21 mouse cellular contexts compared by ENCODE assay signal in the genomic region with DNA sequence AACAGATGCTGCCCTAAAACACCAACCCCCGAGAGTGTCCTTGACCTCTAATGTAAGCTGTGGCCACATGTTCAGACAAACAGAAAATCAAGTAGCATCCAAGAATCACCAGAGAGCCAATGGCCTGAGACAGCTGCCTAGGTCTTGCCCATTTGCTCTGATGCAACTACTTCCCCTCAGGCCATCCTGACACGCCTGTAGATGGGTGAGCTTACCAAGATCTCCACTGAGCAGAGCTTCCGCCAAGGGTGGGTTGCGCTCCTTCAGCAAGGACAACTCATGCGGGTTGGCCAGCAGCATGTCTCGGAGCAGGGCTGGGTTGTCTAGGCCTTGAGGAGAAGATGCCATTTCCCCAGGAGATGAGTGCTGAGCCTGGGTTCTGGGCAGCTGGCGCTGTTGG. TPM values are rescaled to one million over a fixed set of nuclear protein-coding genes. Genes with fewer than 3 reads are reported as not detected.
DNase-seq lines count a peak whose midpoint lies in the region; ATAC-seq and TF ChIP-seq lines count a peak whose summit lies in the region.
"Had no signal": no experiment of that assay in that cellular context is flagged by ENCODE, and none has a peak within 500 bp of the region (broad histone marks: within the 10 kb centered on the region; RNA-seq: fewer than 3 reads in every experiment).

No protein-coding gene starts in this region.

- no peak overlapping the region for H3K4me2 ChIP-seq in liver, embryonic 15.5 days
- no peak overlapping the region for H3K4me2 ChIP-seq in liver, postnatal 0 days (ENCODE audit: low read depth, low read length)
- H3K4me2 ChIP-seq: embryonic facial prominence, embryonic 13.5 days; heart, embryonic 12.5 days; hindbrain, embryonic 14.5 days had no signal

- TF ChIP-seq EP300 in liver, postnatal 0 days (IDR thresholded peaks at IDR 0.05; ENCODE audit: low read depth) = no peak

- no peak for TF ChIP-seq CTCF in liver, postnatal 0 days (IDR thresholded peaks at IDR 0.05; ENCODE audit: low read depth)

- H3K4me1 ChIP-seq in liver, embryonic 15.5 days (replicated peaks) = peaks cover 5% of the 10 kb centered on the region; the same call in 1 of the 2 replicates
- H3K4me1 ChIP-seq in liver, postnatal 0 days (ENCODE audit: insufficient read depth) = peaks cover 11% of the 10 kb centered on the region
- H3K4me1 ChIP-seq: embryonic facial prominence, embryonic 13.5 days; forebrain, embryonic 10.5 days; heart, embryonic 12.5 days had no signal

- 80% methylated on average over 7 of the region's 7 CpGs for WGBS in liver, embryonic 15.5 days (ENCODE audit: insufficient replicate concordance)
- 79% methylated on average over 7 of the region's 7 CpGs for WGBS in liver, postnatal 0 days (ENCODE audit: insufficient replicate concordance)

- peaks cover 100% of the 10 kb centered on the region for H3K36me3 ChIP-seq in liver, embryonic 15.5 days (replicated peaks)
- H3K36me3 ChIP-seq in liver, postnatal 0 days (replicated peaks; ENCODE audit: insufficient read depth, low read length) = peaks cover 94% of the 10 kb centered on the region

- H3K9ac ChIP-seq in liver, embryonic 15.5 days = no peak overlapping the region
- no peak overlapping the region for H3K9ac ChIP-seq in liver, postnatal 0 days (replicated peaks)
- H3K9ac ChIP-seq: embryonic facial prominence, embryonic 13.5 days; heart, embryonic 12.5 days; hindbrain, embryonic 14.5 days had no signal

- peak; percentile 6; the same call in 1 of the 2 replicates for ATAC-seq in liver, embryonic 15.5 days (ENCODE audit: insufficient read depth)
- ATAC-seq in liver, postnatal 0 days = peak; percentile 25; the same call in 1 of the 2 replicates
- ATAC-seq: forebrain, embryonic 14.5 days had no signal

- H3K27ac ChIP-seq in liver, embryonic 15.5 days (replicated peaks) = no peak overlapping the region
- no peak overlapping the region for H3K27ac ChIP-seq in liver, postnatal 0 days (ENCODE audit: low read depth)
- H3K27ac ChIP-seq: embryonic facial prominence, embryonic 13.5 days; forebrain, embryonic 10.5 days; hindbrain, embryonic 14.5 days had no signal

- H3K9me3 ChIP-seq in liver, embryonic 15.5 days (replicated peaks) = no peaks in the 10 kb centered on the region
- no peaks in the 10 kb centered on the region for H3K9me3 ChIP-seq in liver, postnatal 0 days (ENCODE audit: low read length)
- H3K9me3 ChIP-seq: embryonic facial prominence, embryonic 13.5 days; forebrain, embryonic 10.5 days; heart, embryonic 12.5 days had no signal

- intact Hi-C loops in heart, postnatal 10 days (cut with DNase I) = no loop called here

- H3K4me3 ChIP-seq in liver, embryonic 15.5 days (replicated peaks) = no peak overlapping the region
- H3K4me3 ChIP-seq in liver, postnatal 0 days (ENCODE audit: low read depth, low read length) = no peak overlapping the region
- H3K4me3 ChIP-seq: embryonic facial prominence, embryonic 13.5 days; forebrain, embryonic 10.5 days; heart, embryonic 12.5 days had no signal

- H3K27me3 ChIP-seq in liver, embryonic 15.5 days = no peaks in the 10 kb centered on the region
- no peaks in the 10 kb centered on the region for H3K27me3 ChIP-seq in liver, postnatal 0 days (ENCODE audit: insufficient read depth, low read length)
- H3K27me3 ChIP-seq: embryonic facial prominence, embryonic 13.5 days; heart, embryonic 12.5 days had no signal

- DNase-seq in liver (no peak), 3T3-L1 (ENCODE audit: low read depth, low spot score) (peak; percentile 11), 416B (ENCODE audit: low read depth) (peak; percentile 72)
- DNase-seq in liver, postnatal 0 days = no peak
- no peak for DNase-seq in adrenal gland, adult 8-10 months
- no peak for DNase-seq in adrenal gland, postnatal 25 days
- DNase-seq in heart, postnatal 10 days = no peak
- DNase-seq: adrenal gland, postnatal 14 days; cerebellum, adult 18-20 months; cerebellum, adult 9-11 months; cerebellum, postnatal 36 days; gastrocnemius, postnatal 10 days; heart, postnatal 4 days had no signal

RNA-seq across cellular contexts. Expression of gene Ddi2, which starts 15.2 kb away (rescaled TPM):
- polyA plus RNA-seq in liver, embryonic 15.5 days (2015; fragmentation: Nextera tagmentation; extraction: Ambion mirVana) = 14.8 and 17.2 TPM in 2 replicates
- polyA plus RNA-seq in liver, postnatal 0 days (2015; fragmentation: Nextera tagmentation; extraction: Ambion mirVana) = 21.7 and 22.6 TPM in 2 replicates
- 10 to 100 TPM; 49.4 to 67.9 (median 54.0) TPM for total RNA-seq in adrenal gland, adult 8-10 months (2022)
- 62.1 and 70.8 TPM in 2 replicates for total RNA-seq in adrenal gland, postnatal 25 days (2021)
- 10 to 100 TPM; 38.5 to 41.1 TPM for total RNA-seq in heart, postnatal 10 days (2021)

RNA-seq across cellular contexts. Expression of gene Rsc1a1, which starts 22.6 kb away (rescaled TPM):
- polyA plus RNA-seq in liver, embryonic 15.5 days (2015; fragmentation: Nextera tagmentation; extraction: Ambion mirVana) = 1.2 TPM in 1 of 2 replicates, not detected in the other
- not detected in 2 replicates for polyA plus RNA-seq in liver, postnatal 0 days (2015; fragmentation: Nextera tagmentation; extraction: Ambion mirVana)
- total RNA-seq in adrenal gland, adult 8-10 months (2022) = 1 to 10 TPM in 1 of 4 experiments, not detected in 3; 3.7 TPM
- 18.5 TPM in 1 of 2 replicates, not detected in the other for total RNA-seq in adrenal gland, postnatal 25 days (2021)
- total RNA-seq in heart, postnatal 10 days (2021) = 1 to 10 TPM in 1 of 2 experiments, under 1 TPM in 1; 0.19 to 3.1 TPM
- polyA plus RNA-seq: embryonic facial prominence, embryonic 13.5 days; heart, embryonic 16.5 days; hindbrain, embryonic 14.5 days had no signal

RNA-seq across cellular contexts. Expression of gene Agmat, which starts 38.5 kb away (rescaled TPM):
- 20.5 and 26.2 TPM in 2 replicates for polyA plus RNA-seq in liver, embryonic 15.5 days (2015; fragmentation: Nextera tagmentation; extraction: Ambion mirVana)
- polyA plus RNA-seq in liver, postnatal 0 days (2015; fragmentation: Nextera tagmentation; extraction: Ambion mirVana) = 101 and 105 TPM in 2 replicates
- 10 to 100 TPM in 3 of 4 experiments, 1 to 10 TPM in 1; 9.4 to 59.0 (median 32.8) TPM for total RNA-seq in adrenal gland, adult 8-10 months (2022)
- 45.1 and 50.4 TPM in 2 replicates for total RNA-seq in adrenal gland, postnatal 25 days (2021)
- under 1 TPM; 0.48 to 0.79 TPM for total RNA-seq in heart, postnatal 10 days (2021)
- polyA plus RNA-seq: C2C12; embryonic facial prominence, embryonic 13.5 days; forebrain, embryonic 10.5 days; forebrain, embryonic 14.5 days had no signal

RNA-seq across cellular contexts. Expression of gene Plekhm2, which starts 43.3 kb away (rescaled TPM):
- 1.1 and 2.0 TPM in 2 replicates for polyA plus RNA-seq in liver, embryonic 15.5 days (2015; fragmentation: Nextera tagmentation; extraction: Ambion mirVana)
- 1.7 TPM in 2 replicates for polyA plus RNA-seq in liver, postnatal 0 days (2015; fragmentation: Nextera tagmentation; extraction: Ambion mirVana)
- total RNA-seq in adrenal gland, adult 8-10 months (2022) = 10 to 100 TPM; 64.3 to 87.0 (median 76.1) TPM
- 54.7 and 61.0 TPM in 2 replicates for total RNA-seq in adrenal gland, postnatal 25 days (2021)
- 10 to 100 TPM; 81.0 to 83.1 TPM for total RNA-seq in heart, postnatal 10 days (2021)

Comparison
In these comparisons a context has a peak if more than half of its experiments do, and no peak if none do; other contexts are left out.
1. DNase-seq: peak in 3T3-L1 (single experiment) and 416B (single experiment); none in liver (single experiment), liver, postnatal 0 days (single experiment), adrenal gland, adult 8-10 months (single experiment), adrenal gland, postnatal 25 days (single experiment) and heart, postnatal 10 days (0 of 2).
2. RNA of gene Agmat, which starts 38.5 kb away (total RNA-seq): 9.4 to 59.0 TPM in adrenal gland, adult 8-10 months and 45.1 to 50.4 TPM in adrenal gland, postnatal 25 days; 0.48 to 0.79 TPM in heart, postnatal 10 days; every median in the first group is over 4 times any median in the second.